Mouse (Mus musculus) midbrain, embryonic 10.5 days (tissue): ENCODE results near the gene Rbm6. TPM values are rescaled to one million over a fixed set of nuclear protein-coding genes. Genes with fewer than 3 reads are reported as not detected.

ENCODE experiments used
- DNase-seq: peaks from one replicate; pipeline ENCODE4 v3.0.0-alpha.2; 2017; ENCODE audit warnings: low spot score
- H3K27ac ChIP-seq: fragments of 300-500 bp; sonication (generic); replicated peaks from 2 replicates; pipeline ENCODE4 v1.5.1; 2016; ENCODE audit warnings: mild to moderate bottlenecking
- H3K27me3 ChIP-seq: fragments of 300-500 bp; sonication (generic); 2 replicates; pipeline ENCODE4 v1.6.1; 2016; ENCODE audit warnings: low read depth, mild to moderate bottlenecking; ENCODE audit not compliant: poor library complexity, severe bottlenecking
- H3K36me3 ChIP-seq: fragments of 300-500 bp; sonication (generic); 2 replicates; pipeline ENCODE4 v1.6.1; 2016; ENCODE audit warnings: mild to moderate bottlenecking, moderate library complexity
- H3K4me1 ChIP-seq: fragments of 300-500 bp; sonication (generic); 2 replicates; pipeline ENCODE4 v1.6.1; 2016
- H3K4me3 ChIP-seq: fragments of 300-500 bp; sonication (generic); 2 replicates; pipeline ENCODE4 v1.5.1; 2016; ENCODE audit warnings: mild to moderate bottlenecking, moderate library complexity
- H3K9me3 ChIP-seq: fragments of 300-500 bp; sonication (generic); replicated peaks from 2 replicates; pipeline ENCODE4 v1.6.1; 2016; ENCODE audit warnings: mild to moderate bottlenecking
- WGBS: fragments of 180-500 bp; shearing (Covaris S2); methylation state at CpG from one replicate; pipeline ENCODE4 v1.1.7; 2016; 5-methylcytosine and 5-hydroxymethylcytosine counted together
- polyA plus RNA-seq: library from polyadenylated mRNA; unstranded; fragments of >200 nt; fragmentation: Nextera tagmentation; extraction: Ambion mirVana; gene quantifications from 2 replicates; pipeline ENCODE4 v1.2.1, GENCODE M21; 2016

Gene Rbm6
- polyA plus RNA-seq, 1 experiment from 2014 or later, result 101 TPM

GRCm38 (mm10) chr9:107770374-107771290 lies 102.4 kb downstream of the Rbm6 start, which contains the start of gene Rbm5:
TSS of gene Rbm5 (minus strand) at chr9:107770996.
- no peaks in the 10 kb centered on the region for H3K27me3 ChIP-seq
- peaks cover 72% of the 10 kb centered on the region for H3K36me3 ChIP-seq
- DNase-seq, result peak; percentile 93
- H3K4me3 ChIP-seq, result peak within 1 kb of the TSS; percentile 98
- H3K4me1 ChIP-seq, result peaks cover 19% of the 10 kb centered on the region
- H3K9me3 ChIP-seq, result no peaks in the 10 kb centered on the region
- 0% methylated on average over 60 of the region's 60 CpGs for WGBS
- peak within 1 kb of the TSS; percentile 99 for H3K27ac ChIP-seq

- Histone ChIP-seq H3K4me3 (peak overlapping the region; percentile 98), H3K27me3 (no peaks in the 10 kb centered on the region), H3K9me3 (no peaks in the 10 kb centered on the region), H3K4me1 (peaks cover 19% of the 10 kb centered on the region), H3K27ac (peak overlapping the region; percentile 99), H3K36me3 (peaks cover 72% of the 10 kb centered on the region)
- no peak for DNase-seq
- WGBS, result 4% methylated on average over 9 of the region's 9 CpGs
Observed at GRCm38 (mm10) chr9:107770037-107770373, 103.0 kb downstream of the Rbm6 start.

DNA sequence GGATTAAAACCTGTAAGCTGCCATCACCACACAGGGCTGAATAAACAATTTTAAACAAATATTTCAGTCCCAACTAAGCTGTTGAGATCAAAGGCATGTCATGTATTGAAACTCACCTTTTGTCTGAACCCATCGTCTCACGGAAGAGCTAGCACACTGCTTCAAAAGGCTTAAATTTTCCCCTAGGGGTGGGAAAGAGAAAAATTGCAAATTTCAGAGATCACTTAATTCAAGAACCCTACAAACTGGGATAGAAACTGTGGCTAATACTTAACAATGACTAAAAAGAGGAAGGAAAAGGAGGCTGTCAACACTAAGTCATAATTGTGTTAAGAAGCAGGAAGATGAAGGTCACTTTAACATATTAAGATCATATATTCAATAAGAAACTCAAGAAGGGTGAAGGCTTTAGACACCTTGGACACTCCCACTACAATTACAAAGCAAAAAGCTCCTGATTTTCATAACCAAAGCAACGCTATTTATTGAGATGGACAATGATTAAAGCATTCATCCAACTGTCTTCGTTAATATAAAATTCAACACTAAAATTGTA lies 103.5 kb downstream of the Rbm6 start:
- Histone ChIP-seq H3K4me1 (peaks cover 19% of the 10 kb centered on the region), H3K4me3 (peak overlapping the region; percentile 98), H3K27me3 (no peaks in the 10 kb centered on the region), H3K27ac (peak overlapping the region; percentile 99), H3K36me3 (peaks cover 72% of the 10 kb centered on the region), H3K9me3 (no peaks in the 10 kb centered on the region)
- DNase-seq, result no peak
- 24% methylated on average over 4 of the region's 4 CpGs for WGBS

GRCm38 (mm10) chr9:107768851-107769250 lies 104.2 kb downstream of the Rbm6 start:
- 95% methylated on average over 5 of the region's 5 CpGs for WGBS
- Histone ChIP-seq H3K9me3 (no peaks in the 10 kb centered on the region), H3K27me3 (no peaks in the 10 kb centered on the region), H3K4me3 (peak overlapping the region; percentile 98), H3K36me3 (peaks cover 72% of the 10 kb centered on the region), H3K4me1 (peaks cover 19% of the 10 kb centered on the region), H3K27ac (no peak overlapping the region)
- no peak for DNase-seq

GRCm38 (mm10) chr9:107759593-107759992 lies 113.4 kb downstream of the Rbm6 start:
- 96% methylated on average over 6 of the region's 6 CpGs for WGBS
- Histone ChIP-seq H3K9me3 (no peaks in the 10 kb centered on the region), H3K27ac (no peak overlapping the region), H3K36me3 (peaks cover 99% of the 10 kb centered on the region), H3K4me3 (no peak overlapping the region), H3K27me3 (no peaks in the 10 kb centered on the region), H3K4me1 (no peaks in the 10 kb centered on the region)
- DNase-seq, result no peak

GRCm38 (mm10) chr9:107750378-107750777 lies 122.7 kb downstream of the Rbm6 start:
- WGBS, result 98% methylated on average over 5 of the region's 5 CpGs
- Histone ChIP-seq H3K27ac (no peak overlapping the region), H3K4me1 (no peaks in the 10 kb centered on the region), H3K27me3 (no peaks in the 10 kb centered on the region), H3K36me3 (peaks cover 99% of the 10 kb centered on the region), H3K9me3 (no peaks in the 10 kb centered on the region; the same call in 1 of the 2 replicates), H3K4me3 (no peak overlapping the region)
- DNase-seq, result no peak

- WGBS, result 89% methylated on average over 3 of the region's 3 CpGs
- H3K27me3 ChIP-seq, result no peaks in the 10 kb centered on the region
- no peaks in the 10 kb centered on the region; the same call in 1 of the 2 replicates for H3K9me3 ChIP-seq
- H3K4me1 ChIP-seq, result no peaks in the 10 kb centered on the region
- no peak overlapping the region for H3K4me3 ChIP-seq
- no peak overlapping the region for H3K27ac ChIP-seq
- DNase-seq, result no peak
- peaks cover 100% of the 10 kb centered on the region for H3K36me3 ChIP-seq
Observed at GRCm38 (mm10) chr9:107748063-107748462, 125.0 kb downstream of the Rbm6 start.

GRCm38 (mm10) chr9:107747310-107747709 lies 125.7 kb downstream of the Rbm6 start:
- no peak for DNase-seq
- Histone ChIP-seq H3K36me3 (peaks cover 100% of the 10 kb centered on the region), H3K9me3 (no peaks in the 10 kb centered on the region; the same call in 1 of the 2 replicates), H3K27me3 (no peaks in the 10 kb centered on the region), H3K27ac (no peak overlapping the region), H3K4me1 (no peaks in the 10 kb centered on the region), H3K4me3 (no peak overlapping the region)
- WGBS, result 90% methylated on average over 1 of the region's 1 CpGs

DNA sequence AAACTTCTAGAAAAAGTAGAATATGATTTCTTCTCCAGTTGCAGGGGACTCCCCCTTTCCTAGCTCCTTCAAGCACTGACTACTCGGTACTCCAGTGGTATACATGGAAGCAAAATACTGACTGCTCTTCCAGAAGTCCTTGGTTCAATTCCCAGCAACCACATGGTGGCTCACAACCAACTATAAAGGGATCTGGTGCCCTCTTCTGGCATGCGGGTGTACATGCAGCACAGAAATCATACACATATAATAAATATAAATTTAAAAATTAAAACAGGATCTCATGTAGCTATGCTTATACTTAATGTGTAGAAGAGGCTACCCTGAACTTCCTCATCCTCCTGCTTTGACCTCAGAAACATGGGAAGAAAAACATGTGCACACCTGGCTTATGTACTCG lies 126.4 kb downstream of the Rbm6 start:
- H3K27me3 ChIP-seq, result no peaks in the 10 kb centered on the region
- H3K4me1 ChIP-seq, result no peaks in the 10 kb centered on the region
- H3K27ac ChIP-seq, result no peak overlapping the region
- H3K36me3 ChIP-seq, result peaks cover 100% of the 10 kb centered on the region
- no peaks in the 10 kb centered on the region; the same call in 1 of the 2 replicates for H3K9me3 ChIP-seq
- no peak overlapping the region for H3K4me3 ChIP-seq
- DNase-seq, result no peak
- WGBS, result 95% methylated on average over 3 of the region's 3 CpGs

GRCm38 (mm10) chr9:107744061-107744460 lies 129.0 kb downstream of the Rbm6 start:
- H3K4me3 ChIP-seq, result no peak overlapping the region
- H3K4me1 ChIP-seq, result no peaks in the 10 kb centered on the region
- no peaks in the 10 kb centered on the region; the same call in 1 of the 2 replicates for H3K9me3 ChIP-seq
- no peak for DNase-seq
- no peaks in the 10 kb centered on the region for H3K27me3 ChIP-seq
- WGBS, result 94% methylated on average over 6 of the region's 6 CpGs
- H3K36me3 ChIP-seq, result peaks cover 100% of the 10 kb centered on the region
- no peak overlapping the region for H3K27ac ChIP-seq

DNA sequence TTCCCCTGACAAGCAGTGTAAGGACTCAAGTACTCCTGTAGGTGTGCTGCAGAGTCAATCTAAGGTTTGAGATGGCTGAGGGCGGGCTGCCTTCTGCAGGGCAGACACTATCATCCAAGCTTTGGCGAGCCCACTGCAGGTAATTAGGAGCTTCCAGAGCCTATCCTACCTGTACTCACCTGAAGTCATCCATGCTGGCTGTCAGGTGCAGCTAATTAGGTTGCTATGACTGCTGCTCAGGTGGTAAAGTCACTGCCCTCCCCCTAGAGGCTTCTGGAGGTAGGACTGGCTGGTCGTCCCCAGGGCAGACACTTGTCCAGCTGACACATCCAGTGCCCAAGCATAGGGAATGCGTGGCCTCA lies 134.2 kb downstream of the Rbm6 start:
- 56% methylated on average over 4 of the region's 4 CpGs for WGBS
- Histone ChIP-seq H3K27me3 (peaks cover 28% of the 10 kb centered on the region), H3K4me3 (no peak overlapping the region), H3K36me3 (peaks cover 58% of the 10 kb centered on the region), H3K9me3 (no peaks in the 10 kb centered on the region), H3K27ac (peak overlapping the region; percentile 29; the same call in 1 of the 2 replicates), H3K4me1 (peaks cover 45% of the 10 kb centered on the region)
- DNase-seq, result peak; percentile 57

DNA sequence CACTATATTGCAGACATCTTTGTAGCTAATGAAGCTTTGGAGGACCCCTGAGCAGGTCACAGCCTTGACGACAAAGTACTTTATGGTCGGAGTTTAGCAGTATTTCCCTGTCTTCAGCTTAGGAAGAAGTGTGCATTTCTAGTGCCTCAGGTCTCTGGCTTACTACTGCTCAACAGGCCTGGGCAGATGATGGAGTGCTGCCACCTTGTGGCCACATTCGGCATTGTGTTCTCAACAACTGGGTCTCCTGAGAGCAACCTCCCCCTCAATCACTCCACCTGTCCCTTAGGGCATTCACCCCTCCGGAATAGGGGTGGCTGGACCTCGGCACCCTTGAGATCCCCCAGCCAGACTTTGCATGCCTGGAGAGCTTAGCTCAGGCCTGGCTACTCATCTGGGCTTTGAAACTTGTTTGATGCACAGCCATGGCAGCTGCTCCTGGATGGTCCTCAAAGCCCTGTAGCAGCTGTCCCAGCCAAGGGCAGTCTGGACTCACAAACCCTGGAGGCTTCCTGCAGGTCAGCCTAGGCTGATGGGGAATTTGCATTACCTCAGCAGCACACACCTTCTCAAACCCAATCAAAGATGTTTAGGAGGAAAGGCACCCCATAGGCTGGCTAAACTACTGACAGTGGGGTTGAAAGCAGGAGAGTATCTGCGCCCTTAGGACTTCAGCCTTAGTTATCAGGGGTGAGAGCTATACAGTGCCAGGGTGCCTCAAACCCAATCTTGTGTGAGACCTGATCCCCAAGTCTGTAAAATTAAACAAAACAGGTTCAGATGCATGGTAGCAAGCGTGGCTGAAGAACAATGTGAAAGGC lies 134.8 kb downstream of the Rbm6 start:
- 20% methylated on average over 7 of the region's 7 CpGs for WGBS
- DNase-seq, result peak; percentile 90
- no peaks in the 10 kb centered on the region for H3K9me3 ChIP-seq
- peaks cover 28% of the 10 kb centered on the region for H3K27me3 ChIP-seq
- no peak overlapping the region for H3K4me3 ChIP-seq
- H3K36me3 ChIP-seq, result peaks cover 52% of the 10 kb centered on the region
- peak overlapping the region; percentile 29; the same call in 1 of the 2 replicates for H3K27ac ChIP-seq
- peaks cover 45% of the 10 kb centered on the region for H3K4me1 ChIP-seq
